Mouse (Mus musculus): ENCODE measurements at regions not wholly inside any gene's neighbourhood (a gene's known extent, or its start where the extent isn't known, plus 50 kb on each side); places are given as distances from the start of the nearest gene placed in this dataset.

- Histone ChIP-seq H3K36me3 (no peaks in the 10 kb centered on the region), H3K4me1 (peaks cover 33% of the 10 kb centered on the region), H3K27me3 (no peaks in the 10 kb centered on the region), H3K9me3 (0 out of 2 replicates have a peak, but pooled peaks cover 6% of the 10 kb centered on the region), H3K9ac (no peak overlapping the region), H3K4me3 (no peak overlapping the region), H3K4me2 (replicated peaks) (no peak overlapping the region), H3K27ac (peak overlapping the region; percentile 76; the same call in 1 of the 2 replicates)
- 28% methylated on average over 9 of the region's 9 CpGs for WGBS
- no peak for ATAC-seq (ENCODE audit: insufficient number of reproducible peaks, insufficient read depth, low FRiP score, low TSS enrichment)
These were observed 139.3 kb downstream of the Bmp7 start for GRCm38 (mm10) chr2:172800801-172801200.

GRCm38 (mm10) chr2:172801804-172802203 lies 138.3 kb downstream of the Bmp7 start:
- Histone ChIP-seq H3K36me3 (no peaks in the 10 kb centered on the region), H3K9ac (no peak overlapping the region), H3K4me1 (peaks cover 33% of the 10 kb centered on the region), H3K9me3 (0 out of 2 replicates have a peak, but pooled peaks cover 6% of the 10 kb centered on the region), H3K27me3 (no peaks in the 10 kb centered on the region), H3K4me3 (no peak overlapping the region), H3K4me2 (replicated peaks) (0 out of 2 replicates have a peak overlapping the region, but pooled peaks have one; percentile 7), H3K27ac (peak overlapping the region; percentile 76)
- 6% methylated on average over 3 of the region's 4 CpGs for WGBS
- no peak for ATAC-seq (ENCODE audit: insufficient number of reproducible peaks, insufficient read depth, low FRiP score, low TSS enrichment)

- Histone ChIP-seq H3K27me3 (no peaks in the 10 kb centered on the region), H3K4me3 (no peak overlapping the region), H3K9me3 (0 out of 2 replicates have a peak, but pooled peaks cover 6% of the 10 kb centered on the region), H3K9ac (no peak overlapping the region), H3K4me1 (peaks cover 15% of the 10 kb centered on the region), H3K4me2 (replicated peaks) (no peak overlapping the region), H3K36me3 (no peaks in the 10 kb centered on the region), H3K27ac (no peak overlapping the region)
- ATAC-seq (ENCODE audit: insufficient number of reproducible peaks, insufficient read depth, low FRiP score, low TSS enrichment) = no peak
- 70% methylated on average over 4 of the region's 4 CpGs for WGBS
These were observed 132.7 kb downstream of the Bmp7 start for GRCm38 (mm10) chr2:172807446-172807845.

- 87% methylated on average over 2 of the region's 2 CpGs for WGBS
These were observed 130.8 kb downstream of the Bmp7 start for GRCm38 (mm10) chr2:172809306-172809705.

GRCm38 (mm10) chr2:172813319-172813718 lies 126.8 kb downstream of the Bmp7 start:
- H3K4me1 ChIP-seq = peaks cover 20% of the 10 kb centered on the region
- no peak for ATAC-seq (ENCODE audit: insufficient number of reproducible peaks, insufficient read depth, low FRiP score, low TSS enrichment)
- H3K4me3 ChIP-seq = no peak overlapping the region
- WGBS = 78% methylated on average over 11 of the region's 11 CpGs
- no peak overlapping the region for H3K27ac ChIP-seq
- H3K27me3 ChIP-seq = no peaks in the 10 kb centered on the region
- H3K9me3 ChIP-seq = no peaks in the 10 kb centered on the region
- no peaks in the 10 kb centered on the region for H3K36me3 ChIP-seq
- no peak overlapping the region for H3K4me2 ChIP-seq (replicated peaks)
- no peak overlapping the region for H3K9ac ChIP-seq

More at GRCm38 (mm10) chr2:172809306-172809705, 130.8 kb downstream of the Bmp7 start:
- no peaks in the 10 kb centered on the region for H3K9me3 ChIP-seq
- peaks cover 20% of the 10 kb centered on the region for H3K4me1 ChIP-seq
- no peak overlapping the region for H3K27ac ChIP-seq
- no peak for ATAC-seq (ENCODE audit: insufficient number of reproducible peaks, insufficient read depth, low FRiP score, low TSS enrichment)
- H3K36me3 ChIP-seq = no peaks in the 10 kb centered on the region
- H3K4me2 ChIP-seq (replicated peaks) = no peak overlapping the region
- no peak overlapping the region for H3K9ac ChIP-seq
- H3K4me3 ChIP-seq = no peak overlapping the region
- no peaks in the 10 kb centered on the region for H3K27me3 ChIP-seq

- no peaks in the 10 kb centered on the region for H3K9me3 ChIP-seq
- H3K4me3 ChIP-seq = no peak overlapping the region
- no peak overlapping the region for H3K4me2 ChIP-seq (replicated peaks)
- no peaks in the 10 kb centered on the region for H3K27me3 ChIP-seq
- H3K27ac ChIP-seq = no peak overlapping the region
- 70% methylated on average over 4 of the region's 4 CpGs for WGBS
- no peak overlapping the region for H3K9ac ChIP-seq
- ATAC-seq (ENCODE audit: insufficient number of reproducible peaks, insufficient read depth, low FRiP score, low TSS enrichment) = no peak
- no peaks in the 10 kb centered on the region for H3K36me3 ChIP-seq
- peaks cover 20% of the 10 kb centered on the region for H3K4me1 ChIP-seq
These were observed 126.2 kb downstream of the Bmp7 start for GRCm38 (mm10) chr2:172813906-172814305.

GRCm38 (mm10) chr2:172815146-172815545 lies 125.0 kb downstream of the Bmp7 start:
- Histone ChIP-seq H3K9ac (no peak overlapping the region), H3K9me3 (no peaks in the 10 kb centered on the region), H3K27ac (no peak overlapping the region), H3K27me3 (no peaks in the 10 kb centered on the region), H3K4me3 (no peak overlapping the region), H3K36me3 (no peaks in the 10 kb centered on the region), H3K4me1 (peaks cover 20% of the 10 kb centered on the region), H3K4me2 (replicated peaks) (no peak overlapping the region)
- 98% methylated on average over 7 of the region's 7 CpGs for WGBS
- no peak for ATAC-seq (ENCODE audit: insufficient number of reproducible peaks, insufficient read depth, low FRiP score, low TSS enrichment)

- peaks cover 6% of the 10 kb centered on the region for H3K4me1 ChIP-seq
- H3K9me3 ChIP-seq = no peaks in the 10 kb centered on the region
- no peak overlapping the region for H3K9ac ChIP-seq
- H3K36me3 ChIP-seq = no peaks in the 10 kb centered on the region
- 0 out of 2 replicates have a peak, but pooled peaks have one; percentile 49 for ATAC-seq (ENCODE audit: insufficient number of reproducible peaks, insufficient read depth, low FRiP score, low TSS enrichment)
- 68% methylated on average over 8 of the region's 8 CpGs for WGBS
- H3K27me3 ChIP-seq = no peaks in the 10 kb centered on the region
- no peak overlapping the region for H3K4me3 ChIP-seq
- no peak overlapping the region for H3K4me2 ChIP-seq (replicated peaks)
- H3K27ac ChIP-seq = no peak overlapping the region
These were observed 122.9 kb downstream of the Bmp7 start for GRCm38 (mm10) chr2:172817058-172817745.

All from embryonic facial prominence, embryonic 12.5 days (tissue).